Mouse (Mus musculus) lung, embryonic 14.5 days (tissue): ENCODE measurements around the gene Plekhg6. TPM values are rescaled to one million over a fixed set of nuclear protein-coding genes. Genes with fewer than 3 reads are reported as not detected.

Experiments used
- ATAC-seq: fragments of 200-750 bp; cut with Nextera tagmentation; 2 replicates; pipeline ENCODE4 v1.8.0; 2017; ENCODE audit warnings: mild to moderate bottlenecking, moderate TSS enrichment, moderate library complexity; ENCODE audit not compliant: insufficient read depth
- DNase-seq: peaks from one replicate; pipeline ENCODE4 v3.0.0-alpha.2; 2015
- H3K27ac ChIP-seq: fragments of 300-500 bp; sonication (generic); 2 replicates; pipeline ENCODE4 v1.5.1; 2014; ENCODE audit warnings: low read depth, mild to moderate bottlenecking, moderate library complexity
- H3K27me3 ChIP-seq: fragments of 300-500 bp; sonication (generic); 2 replicates; pipeline ENCODE4 v1.6.1; 2014; ENCODE audit warnings: low read length, control low read depth; ENCODE audit not compliant: insufficient read depth
- H3K36me3 ChIP-seq: fragments of 300-500 bp; sonication (generic); 2 replicates; pipeline ENCODE4 v1.6.1; 2014; ENCODE audit warnings: control low read depth; ENCODE audit not compliant: insufficient read depth
- H3K4me1 ChIP-seq: fragments of 300-500 bp; sonication (generic); 2 replicates; pipeline ENCODE4 v1.6.1; 2014; ENCODE audit warnings: antibody characterized with exemption, control low read depth; ENCODE audit not compliant: insufficient read depth
- H3K4me2 ChIP-seq: fragments of 300-500 bp; sonication (generic); 2 replicates; pipeline ENCODE4 v1.6.1; 2014; ENCODE audit warnings: mild to moderate bottlenecking
- H3K4me3 ChIP-seq: fragments of 300-500 bp; sonication (generic); 2 replicates; pipeline ENCODE4 v1.5.1; 2014; ENCODE audit warnings: low read depth, low read length
- H3K9ac ChIP-seq: fragments of 300-500 bp; sonication (generic); 2 replicates; pipeline ENCODE4 v1.6.1; 2014
- H3K9me3 ChIP-seq: fragments of 300-500 bp; sonication (generic); 2 replicates; pipeline ENCODE4 v1.6.1; 2016; ENCODE audit warnings: low read depth, low read length, control low read depth
- CTCF ChIP-seq: IDR thresholded peaks from 2 replicates; pipeline ENCODE4 v1.5.1; 2016; ENCODE audit warnings: antibody characterized with exemption, low read depth
- WGBS: fragments of 180-500 bp; shearing (Covaris S2); extraction: QIAGEN DNeasy Blood & Tissue Kit; methylation state at CpG from one replicate; pipeline ENCODE4 v1.1.7; 2014; 5-methylcytosine and 5-hydroxymethylcytosine counted together
- polyA plus RNA-seq: library from polyadenylated mRNA; unstranded; fragments of >200 nt; fragmentation: Nextera tagmentation; extraction: Ambion mirVana; gene quantifications from 2 replicates; pipeline ENCODE4 v1.2.1, GENCODE M21; 2014

Gene Plekhg6
- polyA plus RNA-seq, 1 experiment from 2014 or later: 0.22 TPM

DNA sequence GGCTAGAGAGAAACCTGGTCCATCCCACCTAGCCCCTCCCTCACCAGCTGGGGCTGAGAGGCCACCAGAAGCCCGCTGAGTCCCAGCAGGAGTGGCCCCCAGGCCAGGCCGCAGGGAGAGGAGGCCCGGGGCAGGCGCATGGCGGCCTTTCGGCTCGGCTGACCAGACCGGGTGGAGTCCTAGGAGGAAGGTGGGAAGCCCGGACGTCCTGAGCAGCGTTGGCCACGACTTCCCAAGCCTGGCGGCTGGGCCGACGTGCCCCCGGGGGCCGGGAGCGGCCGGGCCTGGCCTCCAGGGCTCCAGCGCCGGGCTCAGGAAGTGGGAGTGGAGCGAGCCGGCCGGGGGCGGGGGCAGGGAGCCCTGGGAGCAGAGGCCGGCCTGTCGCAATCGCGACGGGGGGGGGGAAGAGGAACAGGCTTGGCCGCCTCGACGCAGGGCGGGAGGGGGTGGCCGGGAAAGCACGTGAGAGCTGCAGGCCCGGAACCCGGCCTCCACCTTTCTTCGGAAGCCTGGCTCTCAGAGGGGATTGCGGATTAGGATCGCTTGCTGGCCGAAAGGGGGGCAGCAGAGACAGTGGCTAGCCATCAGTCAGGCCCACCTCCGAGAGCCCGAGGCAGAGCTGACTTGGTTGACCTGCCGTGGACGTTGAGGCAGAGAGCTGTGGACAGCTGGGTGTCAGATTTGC, 66.9 kb downstream of the Plekhg6 start, which contains the start of gene Ltbr:
Ltbr (minus strand) TSS at position 340 of the 685 bp plus-strand sequence.
- Histone ChIP-seq H3K4me3 (peak within 1 kb of the TSS; percentile 70), H3K4me2 (peak within 1 kb of the TSS; percentile 76), H3K4me1 (peaks cover 17% of the 10 kb centered on the region), H3K9ac (peak within 1 kb of the TSS; percentile 90), H3K27me3 (no peaks in the 10 kb centered on the region), H3K27ac (peak within 1 kb of the TSS; percentile 75), H3K36me3 (peaks cover 30% of the 10 kb centered on the region), H3K9me3 (no peaks in the 10 kb centered on the region)
- DNase-seq (peak; percentile 89), ATAC-seq (peak; percentile 91)
- no peak for TF ChIP-seq CTCF
- WGBS: 1% methylated on average over 40 of the region's 46 CpGs

Other genes starting within 250 kb of the Plekhg6 start
- 58.5 and 70.6 TPM in 2 replicates for gene Nop2, start 248.9 kb downstream of the Plekhg6 start, polyA plus RNA-seq
- 6.0 and 6.2 TPM in 2 replicates for gene Iffo1, start 235.6 kb downstream of the Plekhg6 start, polyA plus RNA-seq
- gene Gapdh, start 214.3 kb downstream of the Plekhg6 start, polyA plus RNA-seq: 1,954 TPM in 2 replicates
- gene Ncapd2, start 189.1 kb downstream of the Plekhg6 start, polyA plus RNA-seq: 151 and 167 TPM in 2 replicates
- 202 and 205 TPM in 2 replicates for gene Mrpl51, start 189.0 kb downstream of the Plekhg6 start, polyA plus RNA-seq
- 2.4 and 2.6 TPM in 2 replicates for gene Vamp1, start 165.2 kb downstream of the Plekhg6 start, polyA plus RNA-seq
- 4.3 and 5.4 TPM in 2 replicates for gene Tapbpl, start 148.9 kb downstream of the Plekhg6 start, polyA plus RNA-seq
- gene Cd27, start 143.8 kb downstream of the Plekhg6 start, polyA plus RNA-seq: 1.9 and 2.0 TPM in 2 replicates
- gene Tuba3a, start 94.8 kb downstream of the Plekhg6 start, polyA plus RNA-seq: 0.24 and 0.32 TPM in 2 replicates
- gene Ltbr, start 66.9 kb downstream of the Plekhg6 start, polyA plus RNA-seq: 73.7 and 81.7 TPM in 2 replicates
- gene Scnn1a, start 60.1 kb downstream of the Plekhg6 start, polyA plus RNA-seq: 1.8 and 2.2 TPM in 2 replicates
- gene Tnfrsf1a, start 31.4 kb downstream of the Plekhg6 start, polyA plus RNA-seq: 82.5 and 83.3 TPM in 2 replicates
- gene Cd9, start 114.0 kb upstream of the Plekhg6 start, polyA plus RNA-seq: 128 TPM in 2 replicates
- 17.7 and 20.4 TPM in 2 replicates for gene Vwf, start 166.0 kb upstream of the Plekhg6 start, polyA plus RNA-seq